Mouse (Mus musculus): ENCODE data around the gene Tarsl2. TPM values are rescaled to one million over a fixed set of nuclear protein-coding genes. Genes with fewer than 3 reads are reported as not detected.

Tarsl2 gene
- polyA plus RNA-seq (2015; fragmentation: Nextera tagmentation; extraction: Ambion mirVana), result 14.6 and 14.7 TPM in 2 replicates

DNA sequence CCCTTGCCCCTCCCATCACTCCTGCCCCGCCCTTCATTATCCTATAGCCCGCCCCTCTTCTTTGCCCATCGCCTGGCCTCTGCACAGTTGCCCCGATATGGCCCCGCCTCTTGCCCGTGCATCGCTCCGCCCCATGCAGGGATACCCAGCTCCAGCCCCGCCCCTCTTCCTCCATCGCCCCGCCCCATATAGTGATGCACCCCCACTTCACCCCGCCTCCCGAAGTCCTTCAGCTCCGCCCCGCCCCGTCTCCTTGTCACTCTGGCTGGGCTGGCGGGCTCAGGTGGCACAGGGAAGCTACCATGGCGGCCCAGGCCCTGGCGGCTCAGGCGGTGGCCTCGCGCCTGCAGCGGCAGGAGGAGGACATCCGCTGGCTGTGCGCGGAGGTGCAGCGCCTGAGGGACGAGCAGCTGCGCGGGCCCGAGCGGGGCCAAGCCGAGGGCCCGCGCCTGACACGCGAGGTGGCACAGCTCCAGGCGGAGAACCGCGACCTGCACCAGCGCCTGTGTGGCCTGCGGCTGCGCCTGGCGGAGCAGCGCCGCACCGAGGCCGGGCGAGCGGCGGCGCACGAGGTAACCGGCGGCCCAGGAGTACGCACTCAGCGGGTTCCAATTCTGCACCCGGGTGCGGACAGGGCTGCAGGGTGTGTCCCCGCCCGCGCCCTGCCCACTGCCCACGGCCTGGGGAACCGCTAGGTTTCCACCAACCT lies at the start of gene Tarsl2:
Gene Tarsl2 (plus strand): TSS at position 256 of the 709 bp plus-strand sequence.
- under 1% methylated on average over 64 of the region's 64 CpGs for WGBS (ENCODE audit: insufficient replicate concordance)
- H3K4me1 ChIP-seq (replicated peaks), result peaks cover 53% of the 10 kb centered on the region

GRCm38 (mm10) chr7:65606124-65606523 lies 38.6 kb upstream of the Tarsl2 start:
- H3K27ac ChIP-seq (replicated peaks), result no peak overlapping the region
- 56% methylated on average over 3 of the region's 3 CpGs for WGBS (ENCODE audit: insufficient replicate concordance)
- no peak overlapping the region for H3K9ac ChIP-seq
- H3K36me3 ChIP-seq (replicated peaks), result no peaks in the 10 kb centered on the region
- H3K27me3 ChIP-seq, result no peaks in the 10 kb centered on the region
- H3K4me3 ChIP-seq (replicated peaks), result no peak overlapping the region
- H3K9me3 ChIP-seq (replicated peaks), result no peaks in the 10 kb centered on the region
- H3K4me1 ChIP-seq (replicated peaks), result no peaks in the 10 kb centered on the region
- no peak for ATAC-seq (ENCODE audit: insufficient read depth)
- no peak overlapping the region for H3K4me2 ChIP-seq

More for the DNA sequence above, at the start of gene Tarsl2:
- Histone ChIP-seq H3K36me3 (replicated peaks) (peaks cover 29% of the 10 kb centered on the region), H3K4me2 (peak within 1 kb of the TSS; percentile 97), H3K9ac (peak within 1 kb of the TSS; percentile 79), H3K27me3 (0 out of 2 replicates have a peak, but pooled peaks cover 6% of the 10 kb centered on the region), H3K27ac (replicated peaks) (peak within 1 kb of the TSS; percentile 94), H3K4me3 (replicated peaks) (peak within 1 kb of the TSS; percentile 83), H3K9me3 (replicated peaks) (no peaks in the 10 kb centered on the region)
- peak; percentile 88 for ATAC-seq (ENCODE audit: insufficient read depth)

DNA sequence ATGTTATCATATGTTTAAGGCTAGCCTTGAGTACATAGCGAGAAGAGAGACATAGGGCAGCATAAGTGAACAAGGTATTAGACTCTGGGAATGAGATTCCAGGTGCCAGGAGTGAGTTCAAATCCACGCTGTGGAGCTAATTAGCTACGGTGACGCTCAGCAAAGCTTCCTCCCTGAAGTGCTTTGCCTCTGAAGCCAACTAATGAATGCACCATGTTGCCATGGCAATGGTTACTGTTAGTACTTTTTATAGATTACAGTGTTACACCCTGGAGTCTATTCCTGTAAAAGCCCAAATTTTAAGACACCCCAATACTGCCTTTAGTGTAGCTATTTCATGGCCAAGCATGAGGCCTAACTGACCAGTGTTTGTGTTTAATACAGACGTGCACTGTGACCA lies 37.7 kb upstream of the Tarsl2 start:
- Histone ChIP-seq H3K4me2 (no peak overlapping the region), H3K4me1 (replicated peaks) (no peaks in the 10 kb centered on the region), H3K9me3 (replicated peaks) (no peaks in the 10 kb centered on the region), H3K27me3 (no peaks in the 10 kb centered on the region), H3K36me3 (replicated peaks) (no peaks in the 10 kb centered on the region), H3K9ac (no peak overlapping the region), H3K27ac (replicated peaks) (no peak overlapping the region), H3K4me3 (replicated peaks) (no peak overlapping the region)
- ATAC-seq (ENCODE audit: insufficient read depth), result no peak
- 65% methylated on average over 5 of the region's 5 CpGs for WGBS (ENCODE audit: insufficient replicate concordance)

- 64% methylated on average over 5 of the region's 5 CpGs for whole genome bisulfite sequencing (ENCODE audit: insufficient replicate concordance)
- no peak for ATAC-seq (ENCODE audit: insufficient read depth)
- Histone ChIP-seq H3K27ac (replicated peaks) (no peak overlapping the region), H3K4me3 (replicated peaks) (no peak overlapping the region), H3K9ac (no peak overlapping the region), H3K4me2 (no peak overlapping the region), H3K4me1 (replicated peaks) (no peaks in the 10 kb centered on the region), H3K36me3 (replicated peaks) (no peaks in the 10 kb centered on the region), H3K27me3 (no peaks in the 10 kb centered on the region), H3K9me3 (replicated peaks) (no peaks in the 10 kb centered on the region)
These were observed 34.5 kb upstream of the Tarsl2 start for GRCm38 (mm10) chr7:65610171-65610570.

DNA sequence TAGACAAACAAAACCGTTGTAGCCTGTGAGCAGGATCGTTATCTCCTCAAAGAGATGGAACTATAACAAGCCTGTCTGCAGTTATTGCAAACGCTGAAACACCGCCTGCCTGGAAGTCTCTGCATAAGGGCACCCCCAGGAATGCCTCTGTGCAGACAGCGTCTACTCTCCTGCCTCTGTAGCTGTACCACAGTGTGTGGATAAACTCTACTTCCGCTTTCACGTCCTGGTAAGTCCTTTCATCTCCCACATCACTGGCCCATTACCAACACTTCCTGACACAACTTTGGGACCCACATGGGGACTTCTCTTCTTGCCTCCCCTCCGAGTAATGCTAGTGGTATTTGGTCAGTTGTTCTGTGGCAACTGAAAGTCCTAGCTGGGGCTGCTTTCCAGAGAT lies 34.0 kb upstream of the Tarsl2 start:
- H3K4me2 ChIP-seq, result no peak overlapping the region
- ATAC-seq (ENCODE audit: insufficient read depth), result no peak
- 53% methylated on average over 8 of the region's 8 CpGs for WGBS (ENCODE audit: insufficient replicate concordance)

DNA sequence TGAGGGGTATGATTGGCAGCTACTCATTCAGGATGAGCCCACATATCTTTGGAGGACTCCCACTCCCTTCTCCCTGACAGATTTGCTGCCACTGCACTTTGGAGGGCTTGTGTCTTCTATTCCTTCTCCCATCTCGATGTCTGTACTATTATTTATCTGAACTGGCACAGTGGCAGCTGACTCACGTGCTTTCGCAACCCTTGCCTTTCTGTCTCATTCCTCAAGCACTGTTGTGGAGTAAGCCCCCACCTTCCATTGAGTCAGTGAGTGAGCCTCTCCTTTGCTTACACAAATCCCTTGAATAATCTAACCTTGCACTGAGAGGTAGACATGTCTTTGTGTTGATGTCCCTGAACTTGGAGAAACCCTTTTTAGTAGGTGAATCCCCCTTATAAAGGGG lies 33.4 kb upstream of the Tarsl2 start:
- 58% methylated on average over 3 of the region's 3 CpGs for WGBS (ENCODE audit: insufficient replicate concordance)
- no peak overlapping the region for H3K4me3 ChIP-seq (replicated peaks)
- H3K9me3 ChIP-seq (replicated peaks), result no peaks in the 10 kb centered on the region
- H3K36me3 ChIP-seq (replicated peaks), result no peaks in the 10 kb centered on the region
- no peak overlapping the region for H3K9ac ChIP-seq
- no peak overlapping the region for H3K4me2 ChIP-seq
- no peaks in the 10 kb centered on the region for H3K27me3 ChIP-seq
- no peaks in the 10 kb centered on the region for H3K4me1 ChIP-seq (replicated peaks)
- H3K27ac ChIP-seq (replicated peaks), result no peak overlapping the region
- no peak for ATAC-seq (ENCODE audit: insufficient read depth)

More for the DNA sequence above, 34.0 kb upstream of the Tarsl2 start:
- Histone ChIP-seq H3K27ac (replicated peaks) (no peak overlapping the region), H3K9me3 (replicated peaks) (no peaks in the 10 kb centered on the region), H3K36me3 (replicated peaks) (no peaks in the 10 kb centered on the region), H3K9ac (no peak overlapping the region), H3K4me3 (replicated peaks) (no peak overlapping the region), H3K27me3 (no peaks in the 10 kb centered on the region), H3K4me1 (replicated peaks) (no peaks in the 10 kb centered on the region)

- Histone ChIP-seq H3K4me2 (no peak overlapping the region), H3K9me3 (replicated peaks) (no peaks in the 10 kb centered on the region), H3K4me3 (replicated peaks) (no peak overlapping the region), H3K4me1 (replicated peaks) (no peaks in the 10 kb centered on the region), H3K27me3 (no peaks in the 10 kb centered on the region), H3K9ac (no peak overlapping the region), H3K36me3 (replicated peaks) (no peaks in the 10 kb centered on the region), H3K27ac (replicated peaks) (no peak overlapping the region)
- WGBS (ENCODE audit: insufficient replicate concordance), result 56% methylated on average over 5 of the region's 5 CpGs
- ATAC-seq (ENCODE audit: insufficient read depth), result no peak
These were observed 31.0 kb upstream of the Tarsl2 start for GRCm38 (mm10) chr7:65613723-65614122.

DNA sequence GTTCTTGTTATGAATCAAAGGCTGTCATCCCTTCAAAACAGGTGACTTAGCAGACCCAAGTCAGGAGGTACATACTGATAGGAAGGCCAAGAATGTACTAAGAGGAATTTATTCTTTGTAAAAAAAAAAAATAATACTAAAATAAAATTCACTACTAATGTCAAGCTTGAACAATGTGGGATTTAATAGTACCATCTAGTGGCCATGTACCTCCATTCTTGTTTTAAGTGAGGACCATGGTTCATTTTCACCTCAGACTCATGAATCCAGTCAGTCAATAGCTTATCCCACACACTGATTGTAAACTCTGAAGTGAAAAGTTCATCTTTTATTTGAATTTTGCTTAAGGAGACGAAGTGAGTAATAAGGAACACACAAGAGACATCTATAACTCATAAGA lies 25.9 kb upstream of the Tarsl2 start:
- ATAC-seq (ENCODE audit: insufficient read depth), result no peak
- WGBS (ENCODE audit: insufficient replicate concordance), result 64% methylated on average over 1 of the region's 1 CpGs
- Histone ChIP-seq H3K36me3 (replicated peaks) (no peaks in the 10 kb centered on the region), H3K27me3 (no peaks in the 10 kb centered on the region), H3K4me2 (no peak overlapping the region), H3K9me3 (replicated peaks) (no peaks in the 10 kb centered on the region), H3K9ac (no peak overlapping the region), H3K4me1 (replicated peaks) (no peaks in the 10 kb centered on the region), H3K27ac (replicated peaks) (no peak overlapping the region), H3K4me3 (replicated peaks) (no peak overlapping the region)

- Histone ChIP-seq H3K27me3 (no peaks in the 10 kb centered on the region), H3K36me3 (replicated peaks) (no peaks in the 10 kb centered on the region), H3K4me1 (replicated peaks) (no peaks in the 10 kb centered on the region), H3K9ac (no peak overlapping the region), H3K27ac (replicated peaks) (no peak overlapping the region), H3K4me2 (no peak overlapping the region), H3K4me3 (replicated peaks) (no peak overlapping the region), H3K9me3 (replicated peaks) (no peaks in the 10 kb centered on the region)
- WGBS (ENCODE audit: insufficient replicate concordance), result 65% methylated on average over 7 of the region's 7 CpGs
- no peak for ATAC-seq (ENCODE audit: insufficient read depth)
These were observed 24.0 kb upstream of the Tarsl2 start for GRCm38 (mm10) chr7:65620746-65621145.

GRCm38 (mm10) chr7:65623330-65623729 lies 21.4 kb upstream of the Tarsl2 start:
- no peak for ATAC-seq (ENCODE audit: insufficient read depth)
- WGBS (ENCODE audit: insufficient replicate concordance), result 69% methylated on average over 3 of the region's 3 CpGs

GRCm38 (mm10) chr7:65625528-65625927 lies 19.2 kb upstream of the Tarsl2 start:
- Histone ChIP-seq H3K4me1 (replicated peaks) (no peaks in the 10 kb centered on the region), H3K27me3 (no peaks in the 10 kb centered on the region), H3K4me3 (replicated peaks) (no peak overlapping the region), H3K4me2 (no peak overlapping the region), H3K9me3 (replicated peaks) (no peaks in the 10 kb centered on the region), H3K9ac (no peak overlapping the region), H3K27ac (replicated peaks) (no peak overlapping the region), H3K36me3 (replicated peaks) (no peaks in the 10 kb centered on the region)
- 37% methylated on average over 2 of the region's 2 CpGs for WGBS (ENCODE audit: insufficient replicate concordance)
- ATAC-seq (ENCODE audit: insufficient read depth), result no peak

More at GRCm38 (mm10) chr7:65623330-65623729, 21.4 kb upstream of the Tarsl2 start:
- Histone ChIP-seq H3K36me3 (replicated peaks) (no peaks in the 10 kb centered on the region), H3K4me1 (replicated peaks) (no peaks in the 10 kb centered on the region), H3K9ac (no peak overlapping the region), H3K27ac (replicated peaks) (no peak overlapping the region), H3K27me3 (no peaks in the 10 kb centered on the region), H3K4me2 (no peak overlapping the region), H3K4me3 (replicated peaks) (no peak overlapping the region), H3K9me3 (replicated peaks) (no peaks in the 10 kb centered on the region)

DNA sequence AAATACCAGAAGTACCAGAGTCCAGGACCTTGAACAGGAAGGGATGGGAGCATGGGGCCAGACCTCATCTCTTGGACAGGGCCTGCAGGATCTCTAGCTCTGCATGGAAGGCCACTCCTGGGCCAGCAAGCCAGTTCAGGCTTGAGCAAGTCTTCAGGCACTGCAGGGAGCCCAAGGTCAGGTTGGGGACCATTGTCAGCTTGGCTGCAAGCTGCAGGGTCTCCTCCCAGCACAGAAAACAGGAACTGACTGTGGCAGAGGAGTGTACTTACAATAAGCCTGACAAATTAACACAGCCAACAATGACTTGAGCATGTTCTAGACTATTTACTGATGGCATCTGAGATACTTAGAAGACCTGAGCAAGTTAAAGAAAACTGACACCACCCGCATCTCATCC lies 14.9 kb upstream of the Tarsl2 start:
- Histone ChIP-seq H3K36me3 (replicated peaks) (no peaks in the 10 kb centered on the region), H3K27me3 (no peaks in the 10 kb centered on the region), H3K4me2 (no peak overlapping the region), H3K9ac (no peak overlapping the region), H3K27ac (replicated peaks) (no peak overlapping the region), H3K4me1 (replicated peaks) (no peaks in the 10 kb centered on the region), H3K4me3 (replicated peaks) (no peak overlapping the region), H3K9me3 (replicated peaks) (no peaks in the 10 kb centered on the region)
- ATAC-seq (ENCODE audit: insufficient read depth), result no peak
- WGBS (ENCODE audit: insufficient replicate concordance), result 61% methylated on average over 1 of the region's 1 CpGs

Data from liver, embryonic 15.5 days (tissue).